Mouse (Mus musculus) liver, postnatal 0 days (tissue): ENCODE data around the gene Phox2b.

Source experiments
- CTCF ChIP-seq: sonication (generic); IDR thresholded peaks from 2 replicates; pipeline ENCODE4 v1.5.1; 2016; ENCODE audit warnings: antibody characterized with exemption, low read depth
- EP300 ChIP-seq: IDR thresholded peaks from 2 replicates; pipeline ENCODE4 v1.6.1; 2016; ENCODE audit warnings: antibody characterized with exemption, low read depth, mild to moderate bottlenecking

- TF ChIP-seq EP300 (no peak), CTCF (no peak)
These were observed 1.7 kb upstream of the Phox2b start for GRCm38 (mm10) chr5:67100564-67101394.
